Mouse (Mus musculus) olfactory bulb, adult 2 months (tissue): ENCODE data around the gene Olfr1170. TPM values are rescaled to one million over a fixed set of nuclear protein-coding genes. Genes with fewer than 3 reads are reported as not detected.

Experiments used
- H3K27ac ChIP-seq: fragments of 200-500 bp; 2 replicates; pipeline ENCODE4 v1.5.1; 2012; ENCODE audit warnings: low read depth, low read length; ENCODE audit not compliant: insufficient read depth
- H3K4me1 ChIP-seq: fragments of 200-500 bp; 2 replicates; pipeline ENCODE4 v1.6.1; 2012; ENCODE audit warnings: low read length; ENCODE audit not compliant: control insufficient read depth, insufficient read depth
- H3K4me3 ChIP-seq: fragments of 200-500 bp; 2 replicates; pipeline ENCODE4 v1.5.1; 2012; ENCODE audit warnings: mild to moderate bottlenecking, low read depth, low read length, moderate library complexity; ENCODE audit not compliant: insufficient read depth
- CTCF ChIP-seq: fragments of 200-500 bp; IDR thresholded peaks from 2 replicates; pipeline ENCODE4 v1.5.1; 2012; ENCODE audit warnings: low read depth, mild to moderate bottlenecking, low read length, moderate library complexity; ENCODE audit not compliant: insufficient read depth
- POLR2A ChIP-seq: fragments of 200-500 bp; IDR thresholded peaks from 2 replicates; pipeline ENCODE4 v1.6.1; 2012; ENCODE audit warnings: mild to moderate bottlenecking, low read depth, low read length, moderate library complexity; ENCODE audit not compliant: insufficient read depth
- WGBS: fragments of 180-500 bp; shearing (Covaris S2); methylation state at CpG from one replicate; pipeline ENCODE4 v1.1.7; 2018; 5-methylcytosine and 5-hydroxymethylcytosine counted together
- polyA plus RNA-seq: library from polyadenylated mRNA; stranded (reverse); fragments of >200 nt; gene quantifications from 2 replicates; pipeline ENCODE4 v1.2.4, GENCODE M21; 2012; ENCODE audit warnings: low replicate concordance; ENCODE audit not compliant: missing spikeins, insufficient read depth, insufficient read length

The Olfr1170 gene
- polyA plus RNA-seq, result not detected in 2 replicates

DNA sequence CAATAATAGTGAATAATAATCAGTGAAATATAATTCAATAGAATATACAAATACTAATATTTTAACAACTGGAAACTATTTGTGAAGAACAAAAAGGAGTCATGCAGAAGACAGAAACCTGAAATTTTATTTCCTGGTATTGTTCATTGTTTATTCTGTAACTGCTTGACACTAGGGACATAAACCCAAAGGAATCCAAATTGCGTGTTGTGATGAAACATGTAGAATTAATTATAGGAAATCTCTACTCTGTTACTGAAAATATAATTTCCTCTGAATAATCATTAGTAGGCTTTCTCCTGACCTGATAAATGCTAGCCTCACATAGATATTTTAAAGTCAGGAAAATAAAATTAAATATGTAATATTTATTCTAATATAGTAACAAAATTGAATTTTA is at the start of gene Olfr1170:
TSS of gene Olfr1170 (minus strand) at position 101 of the 400 bp plus-strand sequence.
- Histone ChIP-seq H3K27ac (no peak within 1 kb of the TSS), H3K4me3 (no peak within 1 kb of the TSS), H3K4me1 (no peaks in the 10 kb centered on the region)
- WGBS, result 83% methylated on average over 1 of the region's 1 CpGs
- TF ChIP-seq CTCF (no peak), POLR2A (no peak)

DNA sequence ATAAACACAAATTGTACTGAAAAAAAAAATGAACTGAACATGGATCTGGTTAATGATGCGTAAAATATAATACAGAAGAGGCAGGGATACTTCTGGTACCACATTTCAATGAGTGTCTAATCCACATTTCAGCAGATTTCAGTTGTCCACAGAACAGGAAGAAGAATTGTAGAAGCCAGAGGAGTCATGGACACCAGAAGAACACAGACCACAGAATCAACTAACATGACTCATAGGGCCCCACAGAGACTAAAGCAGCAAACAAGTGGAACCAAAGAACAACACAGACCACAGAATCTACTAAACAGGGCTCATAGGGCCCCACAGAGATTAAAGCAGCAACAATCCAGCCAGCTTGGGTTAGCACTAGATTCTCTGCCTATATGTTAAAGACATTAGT is 7.3 kb downstream of the Olfr1170 start:
- 96% methylated on average over 1 of the region's 1 CpGs for WGBS
- no peaks in the 10 kb centered on the region for H3K4me1 ChIP-seq
- no peak overlapping the region for H3K4me3 ChIP-seq
- H3K27ac ChIP-seq, result no peak overlapping the region
- no peak for TF ChIP-seq CTCF
- TF ChIP-seq POLR2A, result no peak

DNA sequence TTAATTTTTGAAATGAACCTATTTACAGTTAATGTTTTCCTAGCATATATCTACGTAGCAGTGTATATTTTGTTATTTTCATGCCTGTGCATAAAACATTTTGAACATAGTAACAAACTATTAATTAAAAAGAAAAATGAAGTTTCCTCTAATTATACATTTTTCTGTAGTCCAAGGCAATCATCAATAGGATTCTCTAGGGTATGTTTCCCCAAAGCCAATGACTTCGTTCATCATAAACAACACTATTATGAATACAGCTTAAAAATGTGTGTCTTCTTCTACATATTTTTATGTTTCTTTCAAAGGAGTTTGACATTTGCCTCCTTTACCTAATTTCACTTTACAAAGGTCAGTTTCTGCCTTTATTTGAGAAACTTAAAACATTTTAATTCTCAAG is 46.6 kb downstream of the Olfr1170 start, which contains the start of gene Olfr1168:
TSS of gene Olfr1168 (plus strand) at position 301 of the 400 bp plus-strand sequence.
- H3K27ac ChIP-seq, result no peak within 1 kb of the TSS
- TF ChIP-seq CTCF, result no peak
- no peaks in the 10 kb centered on the region for H3K4me1 ChIP-seq
- WGBS, result 83% methylated on average over 2 of the region's 2 CpGs
- H3K4me3 ChIP-seq, result no peak within 1 kb of the TSS

Other genes with a start within 250 kb of the Olfr1170 start
- gene Olfr1158, start 238.2 kb downstream of the Olfr1170 start, polyA plus RNA-seq, result not detected in 2 replicates
- not detected in 2 replicates for gene Olfr1160, start 220.1 kb downstream of the Olfr1170 start, polyA plus RNA-seq
- gene Olfr1161, start 205.6 kb downstream of the Olfr1170 start, polyA plus RNA-seq, result not detected in 2 replicates
- gene Olfr73, start 190.6 kb downstream of the Olfr1170 start, polyA plus RNA-seq, result not detected in 2 replicates
- gene Olfr1162, start 177.2 kb downstream of the Olfr1170 start, polyA plus RNA-seq, result not detected in 2 replicates
- not detected in 2 replicates for gene Olfr1163, start 156.5 kb downstream of the Olfr1170 start, polyA plus RNA-seq
- not detected in 2 replicates for gene Olfr1164, start 134.4 kb downstream of the Olfr1170 start, polyA plus RNA-seq
- gene Olfr1166, start 100.1 kb downstream of the Olfr1170 start, polyA plus RNA-seq, result not detected in 2 replicates
- gene Olfr1167, start 73.1 kb downstream of the Olfr1170 start, polyA plus RNA-seq, result not detected in 2 replicates
- not detected in 2 replicates for gene Olfr1168, start 46.5 kb downstream of the Olfr1170 start, polyA plus RNA-seq
- not detected in 2 replicates for gene Olfr1173, start 51.5 kb upstream of the Olfr1170 start, polyA plus RNA-seq
- gene Olfr1174-ps, start 86.8 kb upstream of the Olfr1170 start, polyA plus RNA-seq, result not detected in 2 replicates
- gene Olfr1175-ps, start 98.9 kb upstream of the Olfr1170 start, polyA plus RNA-seq, result not detected in 2 replicates
- gene Olfr1176, start 108.4 kb upstream of the Olfr1170 start, polyA plus RNA-seq, result not detected in 2 replicates
- gene Olfr1177-ps, start 118.2 kb upstream of the Olfr1170 start, polyA plus RNA-seq, result not detected in 2 replicates
- not detected in 2 replicates for gene Olfr1178, start 158.7 kb upstream of the Olfr1170 start, polyA plus RNA-seq
- not detected in 2 replicates for gene Olfr1179, start 178.1 kb upstream of the Olfr1170 start, polyA plus RNA-seq
- not detected in 2 replicates for gene Olfr1180, start 190.8 kb upstream of the Olfr1170 start, polyA plus RNA-seq
- not detected in 2 replicates for gene Olfr1181, start 197.8 kb upstream of the Olfr1170 start, polyA plus RNA-seq
- not detected in 2 replicates for gene Gm13757, start 220.8 kb upstream of the Olfr1170 start, polyA plus RNA-seq
- not detected in 2 replicates for gene Olfr1183, start 226.5 kb upstream of the Olfr1170 start, polyA plus RNA-seq